Mouse (Mus musculus): ENCODE data around the gene Xrcc4. TPM values are rescaled to one million over a fixed set of nuclear protein-coding genes. Genes with fewer than 3 reads are reported as not detected.
"Not testable (repeated sequence)": the region's sequence is repeated elsewhere in the genome, so short reads cannot be mapped to it uniquely, and the experiment has no call there.

The Xrcc4 gene
- polyA plus RNA-seq (2014; fragmentation: Nextera tagmentation; extraction: Ambion mirVana), result 11.2 and 11.6 TPM in 2 replicates

DNA sequence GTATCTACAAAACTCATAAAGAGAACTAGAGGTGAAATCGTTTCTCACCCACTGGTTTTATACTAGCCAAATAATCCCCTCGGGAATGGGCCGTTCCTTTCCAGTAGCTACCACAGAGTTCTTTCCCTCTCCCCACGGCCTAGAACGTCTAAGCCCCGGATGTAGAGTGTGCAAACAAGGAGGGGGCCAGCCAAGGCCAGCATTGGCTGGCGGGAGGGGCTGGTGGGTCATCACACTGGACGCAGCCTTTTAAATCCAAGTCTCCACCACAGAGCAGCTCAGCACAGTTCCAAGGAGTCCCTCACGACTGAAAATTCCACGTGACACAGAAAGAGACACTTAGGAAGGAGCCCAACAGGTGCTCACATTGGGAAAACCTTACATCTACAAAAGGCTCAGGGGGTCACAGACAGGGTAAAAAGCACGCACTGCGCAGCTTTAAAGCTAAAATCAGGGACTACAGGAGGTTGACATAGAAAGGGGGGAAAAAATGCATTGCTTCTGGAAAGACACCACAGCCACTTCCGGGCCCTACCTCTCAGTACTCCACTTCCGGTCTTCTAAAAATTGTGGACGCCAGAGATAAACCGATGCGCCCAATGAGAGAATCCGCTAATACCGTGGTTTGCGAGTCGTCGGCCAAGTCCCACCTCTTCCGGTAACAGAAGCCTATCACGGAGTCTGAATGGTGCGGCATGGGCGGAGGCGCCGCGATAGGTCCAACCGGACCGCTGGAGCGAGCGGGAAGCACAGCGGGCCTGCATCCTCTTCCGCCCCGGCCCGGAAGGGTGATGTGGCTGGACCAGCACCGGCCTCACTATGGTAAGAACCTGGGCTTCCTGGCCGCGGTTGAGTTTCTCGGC lies at the start of gene Xrcc4, which contains the start of gene Tmem167:
Xrcc4 (minus strand) TSS at position 647 of the 863 bp plus-strand sequence.
Tmem167 (plus strand) TSS at position 162 of the 863 bp plus-strand sequence.
- 0 out of 2 replicates have a peak, but pooled peaks cover 5% of the 10 kb centered on the region for H3K4me1 ChIP-seq (replicated peaks; ENCODE audit: control insufficient read depth, insufficient read depth, low read length)
- H3K4me3 ChIP-seq (ENCODE audit: low read depth, low read length), result peak within 1 kb of the TSS; percentile 92
- H3K9ac ChIP-seq (ENCODE audit: low read length), result peak within 1 kb of the TSS; percentile 94
- peaks cover 6% of the 10 kb centered on the region; the same call in 1 of the 2 replicates for H3K36me3 ChIP-seq (ENCODE audit: control insufficient read depth, insufficient read depth, low read length)
- 3% methylated on average over 41 of the region's 41 CpGs for WGBS
- no peaks in the 10 kb centered on the region for H3K27me3 ChIP-seq (replicated peaks; ENCODE audit: control insufficient read depth, insufficient read depth, low read length)
- H3K27ac ChIP-seq (ENCODE audit: low read depth), result peak within 1 kb of the TSS; percentile 83
- H3K9me3 ChIP-seq (ENCODE audit: control insufficient read depth, low read length), result no peaks in the 10 kb centered on the region
- DNase-seq (ENCODE audit: low spot score), result peak; percentile 92
- peak within 1 kb of the TSS; percentile 96 for H3K4me2 ChIP-seq (ENCODE audit: low read length)
- peak; percentile 100 for ATAC-seq (replicated peaks; ENCODE audit: low FRiP score, low TSS enrichment, low read depth)

DNA sequence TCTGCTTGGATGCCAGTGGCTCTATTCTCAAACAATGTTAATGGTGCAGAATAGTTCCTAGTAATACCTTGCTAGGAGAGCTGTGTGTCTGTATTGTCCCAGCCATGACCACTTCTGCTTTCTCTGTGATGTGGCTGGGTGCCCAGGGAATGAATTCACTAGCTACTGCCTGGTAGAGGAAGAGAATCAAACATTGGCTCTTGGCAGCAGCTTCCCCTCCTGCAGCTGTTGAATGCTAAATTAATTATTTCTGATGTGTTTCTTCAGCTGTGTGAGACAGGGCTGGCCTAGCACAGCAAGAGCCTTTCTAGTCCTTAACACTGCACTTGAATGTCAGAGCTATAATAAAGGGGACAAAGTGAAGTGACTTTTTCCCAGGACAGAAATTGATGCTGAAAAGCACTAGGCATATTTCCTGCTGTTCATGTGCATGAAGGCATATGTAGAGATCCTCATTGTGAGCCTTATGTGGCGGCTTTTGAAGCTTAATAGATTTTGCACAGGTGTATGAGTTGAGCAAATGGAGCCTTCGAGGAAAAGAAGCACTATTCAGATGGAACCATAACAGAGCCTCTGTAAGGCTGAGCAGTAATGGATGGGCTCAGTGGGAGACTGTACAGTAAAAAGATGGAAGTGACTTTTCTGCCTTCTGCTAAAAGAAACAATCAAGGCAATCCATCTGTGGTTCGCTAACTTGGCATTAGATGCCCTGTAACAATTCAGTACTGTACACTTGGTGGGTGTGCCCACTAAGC lies 46.9 kb upstream of the Xrcc4 start:
- WGBS, result 85% methylated on average over 3 of the region's 3 CpGs
- Histone ChIP-seq H3K36me3 (ENCODE audit: control insufficient read depth, insufficient read depth, low read length) (no peaks in the 10 kb centered on the region), H3K4me3 (ENCODE audit: low read depth, low read length) (no peak overlapping the region), H3K27ac (ENCODE audit: low read depth) (no peak overlapping the region), H3K4me2 (ENCODE audit: low read length) (no peak overlapping the region), H3K9ac (ENCODE audit: low read length) (no peak overlapping the region), H3K9me3 (ENCODE audit: control insufficient read depth, low read length) (no peaks in the 10 kb centered on the region), H3K27me3 (replicated peaks; ENCODE audit: control insufficient read depth, insufficient read depth, low read length) (no peaks in the 10 kb centered on the region), H3K4me1 (replicated peaks; ENCODE audit: control insufficient read depth, insufficient read depth, low read length) (no peaks in the 10 kb centered on the region)
- ATAC-seq (replicated peaks; ENCODE audit: low FRiP score, low TSS enrichment, low read depth) (no peak), DNase-seq (ENCODE audit: low spot score) (no peak)

GRCm38 (mm10) chr13:90111681-90112080 lies 22.3 kb upstream of the Xrcc4 start:
- Histone ChIP-seq H3K9me3 (ENCODE audit: control insufficient read depth, low read length) (no peaks in the 10 kb centered on the region), H3K4me3 (ENCODE audit: low read depth, low read length) (no peak overlapping the region), H3K36me3 (ENCODE audit: control insufficient read depth, insufficient read depth, low read length) (no peaks in the 10 kb centered on the region), H3K27me3 (replicated peaks; ENCODE audit: control insufficient read depth, insufficient read depth, low read length) (no peaks in the 10 kb centered on the region), H3K4me2 (ENCODE audit: low read length) (no peak overlapping the region), H3K4me1 (replicated peaks; ENCODE audit: control insufficient read depth, insufficient read depth, low read length) (0 out of 2 replicates have a peak, but pooled peaks cover 3% of the 10 kb centered on the region), H3K9ac (ENCODE audit: low read length) (no peak overlapping the region), H3K27ac (ENCODE audit: low read depth) (no peak overlapping the region)
- no peak for ATAC-seq (replicated peaks; ENCODE audit: low FRiP score, low TSS enrichment, low read depth)
- DNase-seq (ENCODE audit: low spot score), result no peak
- 50% methylated on average over 1 of the region's 1 CpGs for WGBS

- 94% methylated on average over 5 of the region's 5 CpGs for WGBS
- H3K4me1 ChIP-seq (replicated peaks; ENCODE audit: control insufficient read depth, insufficient read depth, low read length); H3K27me3 ChIP-seq (replicated peaks; ENCODE audit: control insufficient read depth, insufficient read depth, low read length); ATAC-seq (replicated peaks; ENCODE audit: low FRiP score, low TSS enrichment, low read depth); H3K9ac ChIP-seq (ENCODE audit: low read length); H3K4me3 ChIP-seq (ENCODE audit: low read depth, low read length); H3K4me2 ChIP-seq (ENCODE audit: low read length); DNase-seq (ENCODE audit: low spot score); H3K9me3 ChIP-seq (ENCODE audit: control insufficient read depth, low read length); H3K27ac ChIP-seq (ENCODE audit: low read depth): not testable (repeated sequence)
- peaks cover 27% of the 10 kb centered on the region for H3K36me3 ChIP-seq (ENCODE audit: control insufficient read depth, insufficient read depth, low read length)
These were observed 19.3 kb upstream of the Xrcc4 start for GRCm38 (mm10) chr13:90108746-90109145.

GRCm38 (mm10) chr13:90106139-90106538 lies 16.7 kb upstream of the Xrcc4 start:
- Histone ChIP-seq H3K4me2 (ENCODE audit: low read length) (no peak overlapping the region), H3K4me1 (replicated peaks; ENCODE audit: control insufficient read depth, insufficient read depth, low read length) (no peaks in the 10 kb centered on the region), H3K27me3 (replicated peaks; ENCODE audit: control insufficient read depth, insufficient read depth, low read length) (no peaks in the 10 kb centered on the region), H3K27ac (ENCODE audit: low read depth) (no peak overlapping the region), H3K36me3 (ENCODE audit: control insufficient read depth, insufficient read depth, low read length) (peaks cover 47% of the 10 kb centered on the region), H3K4me3 (ENCODE audit: low read depth, low read length) (no peak overlapping the region), H3K9me3 (ENCODE audit: control insufficient read depth, low read length) (no peaks in the 10 kb centered on the region), H3K9ac (ENCODE audit: low read length) (no peak overlapping the region)
- WGBS, result 85% methylated on average over 7 of the region's 7 CpGs
- no peak for ATAC-seq (replicated peaks; ENCODE audit: low FRiP score, low TSS enrichment, low read depth)
- DNase-seq (ENCODE audit: low spot score), result no peak

DNA sequence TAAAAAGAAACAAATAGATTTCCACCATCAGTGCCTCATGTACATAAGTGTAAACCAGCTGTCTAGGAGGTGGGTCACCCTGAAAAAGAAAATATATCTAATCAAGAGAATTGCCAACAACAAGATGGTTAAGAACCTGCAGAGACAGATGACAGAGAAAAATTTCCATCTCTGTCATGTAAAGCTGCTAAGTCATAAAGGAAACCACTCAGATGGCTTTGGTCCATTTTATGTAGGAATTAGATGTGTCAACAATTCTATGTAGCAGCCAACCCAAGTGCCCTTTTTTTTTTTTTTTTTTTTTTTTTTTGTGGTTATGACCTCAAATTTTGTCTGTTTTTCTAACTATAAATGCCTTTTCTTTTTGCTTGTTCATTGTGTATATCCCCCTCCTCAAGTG lies 12.1 kb upstream of the Xrcc4 start:
- no peak overlapping the region for H3K4me3 ChIP-seq (ENCODE audit: low read depth, low read length)
- DNase-seq (ENCODE audit: low spot score) (no peak), ATAC-seq (replicated peaks; ENCODE audit: low FRiP score, low TSS enrichment, low read depth) (no peak)

DNA sequence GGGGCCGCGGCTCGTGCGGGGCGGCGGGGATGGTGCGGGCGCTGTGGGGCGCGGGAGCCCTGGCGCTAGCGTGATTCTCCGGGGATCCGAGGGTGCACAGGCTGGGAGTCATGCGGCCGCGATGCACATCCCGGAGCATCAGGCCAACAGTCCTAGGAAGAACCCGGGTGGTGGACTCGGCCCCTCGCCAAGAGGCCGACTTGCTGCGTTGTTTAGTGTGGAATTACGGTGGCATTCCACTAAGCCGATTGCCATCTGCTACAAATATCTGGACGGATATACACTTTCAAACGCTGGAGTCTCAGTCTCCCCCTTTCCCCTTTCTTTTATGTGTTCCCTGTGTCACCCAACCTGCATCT lies 396 bp upstream of the Xrcc4 start:
- Histone ChIP-seq H3K9ac (ENCODE audit: low read length) (peak overlapping the region; percentile 94), H3K4me1 (replicated peaks; ENCODE audit: control insufficient read depth, insufficient read depth, low read length) (0 out of 2 replicates have a peak, but pooled peaks cover 5% of the 10 kb centered on the region), H3K9me3 (ENCODE audit: control insufficient read depth, low read length) (no peaks in the 10 kb centered on the region), H3K27ac (ENCODE audit: low read depth) (peak overlapping the region; percentile 80), H3K4me3 (ENCODE audit: low read depth, low read length) (peak overlapping the region; percentile 92), H3K27me3 (replicated peaks; ENCODE audit: control insufficient read depth, insufficient read depth, low read length) (no peaks in the 10 kb centered on the region), H3K36me3 (ENCODE audit: control insufficient read depth, insufficient read depth, low read length) (peaks cover 6% of the 10 kb centered on the region; the same call in 1 of the 2 replicates), H3K4me2 (ENCODE audit: low read length) (peak overlapping the region; percentile 89)
- ATAC-seq (replicated peaks; ENCODE audit: low FRiP score, low TSS enrichment, low read depth) (peak; percentile 77), DNase-seq (ENCODE audit: low spot score) (no peak)
- under 1% methylated on average over 27 of the region's 27 CpGs for WGBS

More for the DNA sequence above, 12.1 kb upstream of the Xrcc4 start:
- peaks cover 62% of the 10 kb centered on the region for H3K36me3 ChIP-seq (ENCODE audit: control insufficient read depth, insufficient read depth, low read length)
- no peaks in the 10 kb centered on the region for H3K4me1 ChIP-seq (replicated peaks; ENCODE audit: control insufficient read depth, insufficient read depth, low read length)
- no peaks in the 10 kb centered on the region for H3K9me3 ChIP-seq (ENCODE audit: control insufficient read depth, low read length)
- H3K27me3 ChIP-seq (replicated peaks; ENCODE audit: control insufficient read depth, insufficient read depth, low read length), result no peaks in the 10 kb centered on the region
- H3K27ac ChIP-seq (ENCODE audit: low read depth), result no peak overlapping the region
- no peak overlapping the region for H3K4me2 ChIP-seq (ENCODE audit: low read length)
- H3K9ac ChIP-seq (ENCODE audit: low read length), result no peak overlapping the region

DNA sequence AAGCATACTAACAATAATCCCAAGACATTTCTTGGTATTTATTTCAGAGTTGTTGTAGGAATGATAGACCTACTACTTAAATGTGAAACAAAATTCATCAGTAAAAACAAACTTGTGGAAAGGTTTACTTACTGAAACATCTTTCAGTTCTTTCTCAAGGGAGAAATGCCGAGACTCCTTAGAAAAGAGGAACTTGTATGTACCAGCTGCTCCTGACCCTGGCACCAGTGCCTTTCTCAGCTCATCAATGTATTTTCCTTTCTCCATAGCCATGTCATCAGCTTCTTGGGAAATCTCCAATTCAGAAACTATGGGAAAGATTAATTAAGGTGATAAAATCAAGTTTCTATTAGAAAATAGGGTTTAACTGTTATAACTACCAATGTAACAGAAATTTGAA lies 27.5 kb downstream of the Xrcc4 start:
- ATAC-seq (replicated peaks; ENCODE audit: low FRiP score, low TSS enrichment, low read depth), result no peak
- Histone ChIP-seq H3K9ac (ENCODE audit: low read length) (no peak overlapping the region), H3K27ac (ENCODE audit: low read depth) (no peak overlapping the region), H3K4me1 (replicated peaks; ENCODE audit: control insufficient read depth, insufficient read depth, low read length) (no peaks in the 10 kb centered on the region), H3K9me3 (ENCODE audit: control insufficient read depth, low read length) (no peaks in the 10 kb centered on the region), H3K4me2 (ENCODE audit: low read length) (no peak overlapping the region), H3K36me3 (ENCODE audit: control insufficient read depth, insufficient read depth, low read length) (no peaks in the 10 kb centered on the region), H3K27me3 (replicated peaks; ENCODE audit: control insufficient read depth, insufficient read depth, low read length) (no peaks in the 10 kb centered on the region), H3K4me3 (ENCODE audit: low read depth, low read length) (no peak overlapping the region)
- WGBS, result 81% methylated on average over 1 of the region's 1 CpGs
- DNase-seq (ENCODE audit: low spot score), result no peak

Measured in intestine, embryonic 14.5 days (tissue).